Mouse (Mus musculus): Measurements from ENCODE around the gene Rps17.

Rps17 gene

GRCm38 (mm10) chr7:81344544-81345446, at the start of gene Rps17:
Gene Rps17 (minus strand): TSS chr7:81345254.
- peak; percentile 92 for DNase-seq (ENCODE audit: inconsistent ontology term)

- no peak for DNase-seq (ENCODE audit: inconsistent ontology term)
Observed at GRCm38 (mm10) chr7:81379363-81379762, 34.3 kb upstream of the Rps17 start.

GRCm38 (mm10) chr7:81372337-81372920, 27.4 kb upstream of the Rps17 start:
- DNase-seq (ENCODE audit: inconsistent ontology term): peak; percentile 82

- no peak for DNase-seq (ENCODE audit: inconsistent ontology term)
Observed at GRCm38 (mm10) chr7:81371811-81372210, 26.8 kb upstream of the Rps17 start.

- peak; percentile 30 for DNase-seq (ENCODE audit: inconsistent ontology term)
Observed at GRCm38 (mm10) chr7:81369724-81370123, 24.7 kb upstream of the Rps17 start.

- peak; percentile 66 for DNase-seq (ENCODE audit: inconsistent ontology term)
Observed at GRCm38 (mm10) chr7:81367946-81368345, 22.9 kb upstream of the Rps17 start.

DNA sequence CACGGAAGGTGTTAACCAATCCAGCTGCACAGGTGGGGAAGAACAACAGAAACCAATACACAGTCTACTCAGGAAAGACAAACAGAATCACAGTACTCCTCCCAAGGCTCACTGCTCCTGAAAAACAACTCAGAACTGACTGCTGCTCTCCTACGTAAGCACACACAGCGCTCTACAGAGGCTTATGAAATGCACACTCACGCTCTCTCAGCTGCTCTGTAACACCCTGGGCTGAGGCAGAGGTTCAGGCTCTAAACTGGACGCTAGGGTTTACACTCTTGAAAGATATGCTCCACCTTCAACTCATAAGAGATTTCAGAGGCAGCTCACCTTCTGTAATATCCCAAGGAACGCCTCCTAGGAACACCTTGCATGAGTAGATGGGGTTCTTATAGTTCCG, 11.9 kb upstream of the Rps17 start:
- no peak for DNase-seq (ENCODE audit: inconsistent ontology term)

DNA sequence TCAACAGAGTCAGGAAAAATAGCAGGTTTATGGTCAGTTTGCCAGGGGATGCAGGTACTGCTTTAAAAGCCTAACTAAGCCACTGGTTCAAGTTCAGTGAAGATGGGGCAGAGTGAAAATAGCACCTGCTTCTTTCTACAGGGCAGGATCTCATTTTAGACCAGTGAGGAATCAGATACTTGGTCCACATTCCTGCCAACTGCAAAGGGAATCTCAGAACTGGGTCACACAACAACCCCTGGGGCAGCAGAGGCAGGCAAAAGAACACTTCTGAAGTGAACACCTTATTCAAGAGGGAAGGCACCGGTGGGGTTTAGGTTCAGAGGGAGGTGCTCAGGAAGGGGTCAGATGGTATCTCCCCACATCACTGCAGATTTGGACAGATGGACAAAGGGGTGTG, 11.3 kb upstream of the Rps17 start:
- no peak for DNase-seq (ENCODE audit: inconsistent ontology term)

DNA sequence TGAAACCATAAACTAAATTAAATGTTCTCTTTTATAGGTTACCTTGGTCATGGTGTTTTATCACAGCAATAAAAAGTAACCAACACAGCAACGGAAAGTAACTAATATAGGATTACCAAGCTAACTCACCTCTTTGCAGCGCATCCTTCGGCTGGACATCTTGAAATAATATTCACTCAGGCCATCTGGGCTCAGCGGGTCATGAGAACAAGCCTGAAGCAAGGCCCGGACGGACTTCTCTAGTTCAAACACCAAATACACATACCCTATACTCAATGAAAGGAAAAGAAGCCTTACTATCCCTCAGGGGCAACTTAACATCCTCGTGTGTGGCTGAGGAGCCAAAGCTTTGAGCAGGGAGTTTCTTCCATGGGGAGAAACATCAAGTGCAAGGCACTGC, 10.7 kb upstream of the Rps17 start:
- no peak for DNase-seq (ENCODE audit: inconsistent ontology term)

- DNase-seq (ENCODE audit: inconsistent ontology term): no peak
Observed at GRCm38 (mm10) chr7:81351826-81352225, 6.8 kb upstream of the Rps17 start.

DNA sequence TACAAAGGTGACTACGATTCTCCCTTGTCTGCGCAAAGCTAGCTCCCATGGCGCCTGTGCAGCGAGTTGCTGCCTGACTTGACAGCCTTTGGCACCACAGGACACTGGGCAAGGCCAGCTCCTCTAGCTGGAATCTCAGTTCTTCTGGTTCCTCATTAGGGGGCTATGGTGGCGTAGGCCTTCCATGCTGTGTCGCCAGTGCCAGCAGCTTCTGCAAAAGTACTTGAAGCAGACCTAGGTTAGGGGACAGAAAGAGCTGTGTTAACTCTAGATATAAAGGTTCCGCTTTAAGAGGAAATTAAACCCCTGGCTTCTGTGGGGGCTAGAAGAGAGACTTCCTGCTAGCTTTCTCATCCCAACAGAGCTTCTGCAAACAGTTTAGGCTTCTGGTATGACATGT, 3.2 kb upstream of the Rps17 start:
- DNase-seq (ENCODE audit: inconsistent ontology term): no peak

GRCm38 (mm10) chr7:81345447-81346170, 555 bp upstream of the Rps17 start:
- no peak for DNase-seq (ENCODE audit: inconsistent ontology term)

DNA sequence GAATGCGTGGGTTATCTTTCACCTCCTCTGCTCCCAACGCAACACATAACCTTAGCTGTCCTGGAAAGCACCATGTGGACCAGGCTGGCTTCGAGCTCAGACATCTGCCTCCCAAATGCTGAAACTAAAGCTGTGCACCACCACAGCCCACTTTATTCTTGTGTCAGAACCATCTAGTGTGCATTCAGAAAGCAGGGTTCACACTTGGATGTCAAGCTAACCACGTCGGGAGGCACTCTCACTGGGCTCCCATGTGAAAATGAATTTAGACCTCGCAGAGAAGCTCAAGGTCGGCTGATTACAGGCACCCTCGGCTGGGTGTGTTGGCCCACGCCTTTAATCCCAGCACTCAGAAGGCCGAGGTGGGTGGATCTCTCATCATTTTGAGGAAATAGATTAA, 1.2 kb downstream of the Rps17 start:
- DNase-seq (ENCODE audit: inconsistent ontology term): no peak

GRCm38 (mm10) chr7:81343316-81343715, 1.7 kb downstream of the Rps17 start:
- no peak for DNase-seq (ENCODE audit: inconsistent ontology term)

DNA sequence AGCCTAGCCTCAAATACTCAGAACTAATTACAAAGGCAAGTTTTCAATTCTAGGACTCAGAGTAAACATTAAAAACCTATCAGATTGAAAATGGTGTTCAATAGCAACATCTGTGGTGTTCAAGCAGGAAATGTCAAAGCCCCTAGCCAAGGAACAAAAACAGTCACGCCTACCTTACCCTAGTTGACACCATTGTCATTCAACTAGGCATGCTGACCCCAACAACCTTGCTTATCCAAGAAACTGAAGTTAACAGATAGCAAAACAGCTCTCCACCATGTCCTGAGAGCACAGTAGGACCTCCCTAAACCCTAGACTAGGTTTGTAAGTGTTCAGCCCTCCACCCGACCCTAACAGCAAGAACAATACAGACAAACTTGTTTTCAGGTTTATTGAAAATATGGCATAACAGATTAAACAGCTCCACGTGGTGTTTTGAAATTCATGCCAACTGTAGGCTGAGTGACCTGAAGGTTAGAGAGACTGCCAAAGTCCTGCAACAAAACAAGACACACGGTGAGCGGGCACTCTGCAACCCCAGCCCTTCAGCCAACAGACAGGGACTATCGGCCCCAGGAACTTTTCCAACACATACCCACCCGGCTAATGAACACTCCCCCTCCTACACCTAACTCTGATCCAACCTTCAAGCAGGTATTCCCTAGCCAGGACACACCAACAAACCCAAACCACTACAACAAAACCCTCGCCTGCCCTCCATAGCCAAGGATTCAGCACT, 2.5 kb downstream of the Rps17 start:
- DNase-seq (ENCODE audit: inconsistent ontology term): no peak

GRCm38 (mm10) chr7:81341563-81341962, 3.5 kb downstream of the Rps17 start:
- DNase-seq (ENCODE audit: inconsistent ontology term): peak; percentile 35

DNA sequence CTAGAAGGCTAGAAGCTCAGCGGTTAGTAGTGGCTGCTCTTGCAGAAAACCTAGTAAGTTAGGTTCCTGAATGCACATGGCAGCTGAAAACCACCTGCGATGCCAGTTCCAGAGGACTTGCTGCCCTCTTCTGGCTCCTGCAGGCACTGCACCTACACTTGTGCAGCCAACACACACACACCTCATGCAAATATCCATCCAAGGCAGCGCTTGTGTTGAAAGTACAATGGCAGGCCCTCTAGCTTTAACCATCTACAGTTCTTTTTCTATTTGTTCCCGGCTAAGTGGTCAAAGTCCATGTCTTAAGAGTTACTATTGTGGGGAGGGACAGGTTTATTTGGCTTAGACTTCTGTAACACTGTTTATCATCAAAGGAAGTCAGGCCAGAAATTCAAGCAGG, 5.3 kb downstream of the Rps17 start:
- DNase-seq (ENCODE audit: inconsistent ontology term): no peak

DNA sequence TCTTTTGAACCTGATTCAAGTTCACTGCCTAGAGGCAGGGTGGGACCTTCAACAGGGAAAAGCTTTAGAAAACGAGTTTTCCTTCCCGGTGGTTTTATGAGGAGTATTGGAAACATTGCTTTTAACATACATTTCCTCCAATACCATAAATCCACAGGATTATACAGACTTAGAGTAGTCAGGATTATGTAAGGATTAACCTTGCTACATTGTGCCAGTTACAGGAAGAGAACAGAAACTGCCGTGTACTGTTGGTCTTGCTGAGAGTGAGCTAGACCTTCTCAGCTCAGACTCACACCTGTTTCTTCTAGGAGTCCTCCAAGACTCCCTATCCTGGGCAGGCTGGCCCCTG, 6.6 kb downstream of the Rps17 start:
- DNase-seq (ENCODE audit: inconsistent ontology term): no peak

DNA sequence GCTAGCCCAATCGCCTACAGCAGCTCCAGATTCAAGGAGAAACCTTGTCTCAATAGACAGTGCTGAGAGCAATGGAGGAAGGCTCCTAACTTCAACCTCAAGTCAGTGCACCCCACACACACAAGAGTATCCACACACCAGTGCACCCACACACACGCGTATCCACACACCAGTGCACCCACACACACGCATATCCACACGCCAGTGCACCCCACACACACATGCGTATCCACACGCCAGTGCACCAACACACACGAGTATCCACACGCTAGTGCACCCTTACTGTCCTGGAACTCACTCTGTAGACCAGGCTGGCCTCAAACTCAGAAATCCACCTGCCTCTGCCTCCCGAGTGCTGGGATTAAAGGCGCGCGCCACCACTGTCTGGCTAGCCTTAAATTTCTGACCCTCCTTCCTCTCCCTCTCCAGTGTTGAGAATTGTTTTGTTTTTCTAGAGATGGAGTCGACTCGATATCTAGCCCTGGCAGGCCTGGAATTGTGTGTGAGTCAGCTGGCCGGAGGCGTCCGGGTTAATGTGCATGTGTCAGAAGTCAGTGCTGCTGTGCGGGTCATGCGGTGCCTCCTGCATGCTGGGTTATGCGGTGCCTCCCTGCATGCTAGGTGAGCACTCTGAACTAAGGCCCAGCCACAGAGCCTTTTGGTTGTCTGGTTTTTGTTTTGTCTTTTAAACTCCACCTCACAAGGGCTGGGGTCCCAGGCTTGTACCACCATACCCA, 7.1 kb downstream of the Rps17 start:
- no peak for DNase-seq (ENCODE audit: inconsistent ontology term)

GRCm38 (mm10) chr7:81336432-81336786, 8.6 kb downstream of the Rps17 start:
- peak; percentile 35 for DNase-seq (ENCODE audit: inconsistent ontology term)

- DNase-seq (ENCODE audit: inconsistent ontology term): peak; percentile 84
Observed at GRCm38 (mm10) chr7:81335705-81336431, 9.2 kb downstream of the Rps17 start.

Measured in Muller cell, postnatal 12 days (primary cell).